15 mouse cellular contexts compared by ENCODE assay signal in the genomic region with DNA sequence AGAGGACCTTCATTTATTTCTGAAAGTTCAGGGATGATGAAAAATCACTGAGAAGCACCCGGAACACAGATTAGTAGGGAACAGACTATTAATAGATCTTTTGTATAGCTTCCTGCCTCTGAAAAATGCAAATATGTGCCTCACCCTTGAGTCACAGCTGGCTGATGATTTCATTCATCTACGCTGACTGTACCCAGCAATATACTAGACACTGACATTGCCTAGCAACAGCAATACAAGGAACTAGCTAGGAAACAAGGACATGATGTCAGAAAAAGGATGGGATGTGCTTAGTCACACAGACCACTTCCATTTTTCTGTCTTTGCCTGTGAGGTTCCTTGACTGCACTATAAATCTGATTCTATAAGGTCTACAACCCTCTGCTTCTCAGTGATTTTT.
DNase-seq lines count a peak whose midpoint lies in the region; ATAC-seq and TF ChIP-seq lines count a peak whose summit lies in the region.
"Had no signal": no experiment of that assay in that cellular context is flagged by ENCODE, and none has a peak within 500 bp of the region (broad histone marks: within the 10 kb centered on the region; RNA-seq: fewer than 3 reads in every experiment).

No protein-coding gene starts in this region.

- H3K27me3 ChIP-seq in heart, embryonic 12.5 days (replicated peaks): no peaks in the 10 kb centered on the region

- no peaks in the 10 kb centered on the region for H3K36me3 ChIP-seq in heart, embryonic 12.5 days

- ATAC-seq in frontal cortex, adult (ENCODE audit: low TSS enrichment): 0 out of 2 replicates have a peak, but pooled peaks have one; percentile 31
- no peak for ATAC-seq in heart, embryonic 12.5 days (ENCODE audit: insufficient number of reproducible peaks, low FRiP score)
- ATAC-seq: lung, postnatal 0 days had no signal

- no peak for DNase-seq in frontal cortex, postnatal 10 days (ENCODE audit: low spot score in 2 of 2)
- DNase-seq in right cerebral cortex, adult 2 months (ENCODE audit: low spot score in 2 of 2): peak; percentile 14 to 25
- no peak for DNase-seq in right cerebral cortex, postnatal 4 days
- peak in 1 of 2 experiments; percentile 47 for DNase-seq in layer of hippocampus, adult 2 months (ENCODE audit: low spot score in 2 of 2)
- DNase-seq in heart, adult 9 months (ENCODE audit: low spot score in 2 of 2): no peak
- DNase-seq in embryo, embryonic 11 days: no peak
- DNase-seq: adrenal gland, postnatal 10 days; cerebellum, adult 18-20 months; kidney, adult 11 months; spleen, adult 18-20 months; thymus, adult 18-20 months had no signal

- peak overlapping the region; percentile 36; the same call in 1 of the 2 replicates for H3K27ac ChIP-seq in layer of hippocampus, adult 2 months
- H3K27ac ChIP-seq in heart, embryonic 12.5 days (ENCODE audit: poor library complexity, severe bottlenecking): no peak overlapping the region

- no peak overlapping the region for H3K4me3 ChIP-seq in layer of hippocampus, adult 2 months
- H3K4me3 ChIP-seq in heart, embryonic 12.5 days: no peak overlapping the region
- H3K4me3 ChIP-seq: erythroblast, embryonic 14.5 days had no signal

- no peak overlapping the region for H3K9ac ChIP-seq in heart, embryonic 12.5 days

- H3K4me2 ChIP-seq in heart, embryonic 12.5 days: no peak overlapping the region

- no peaks in the 10 kb centered on the region for H3K9me3 ChIP-seq in heart, embryonic 12.5 days (replicated peaks)

- WGBS in heart, embryonic 12.5 days: 68% methylated on average over 2 of the region's 2 CpGs

- no peak for TF ChIP-seq CTCF in layer of hippocampus, adult 2 months (conservative IDR thresholded peaks at IDR 0.05)

- no peaks in the 10 kb centered on the region for H3K4me1 ChIP-seq in heart, embryonic 12.5 days (replicated peaks)

Comparison
In these comparisons a context has a peak if more than half of its experiments do, and no peak if none do; other contexts are left out.
1. DNase-seq: peak in right cerebral cortex, adult 2 months (2 of 2); none in frontal cortex, postnatal 10 days (0 of 2), right cerebral cortex, postnatal 4 days (single experiment), heart, adult 9 months (0 of 2) and embryo, embryonic 11 days (single experiment).